Mouse (Mus musculus) adrenal gland, adult 8-10 months (tissue): ENCODE results near the gene Sbno2. TPM values are rescaled to one million over a fixed set of nuclear protein-coding genes. Genes with fewer than 3 reads are reported as not detected.
A peak's percentile ranks its signal among the peaks of the same experiment; 100 is the strongest.

Source experiments
- DNase-seq: peaks from one replicate; pipeline ENCODE4 v3.0.0; 2022
- total RNA-seq, 4 experiments: library from RNA; stranded (reverse); gene quantifications; 2 replicates each; pipeline ENCODE4 v1.2.4; 2022

The Sbno2 gene
- 10 to 100 TPM; 27.4 to 54.8 (median 45.1) TPM for total RNA-seq

DNA sequence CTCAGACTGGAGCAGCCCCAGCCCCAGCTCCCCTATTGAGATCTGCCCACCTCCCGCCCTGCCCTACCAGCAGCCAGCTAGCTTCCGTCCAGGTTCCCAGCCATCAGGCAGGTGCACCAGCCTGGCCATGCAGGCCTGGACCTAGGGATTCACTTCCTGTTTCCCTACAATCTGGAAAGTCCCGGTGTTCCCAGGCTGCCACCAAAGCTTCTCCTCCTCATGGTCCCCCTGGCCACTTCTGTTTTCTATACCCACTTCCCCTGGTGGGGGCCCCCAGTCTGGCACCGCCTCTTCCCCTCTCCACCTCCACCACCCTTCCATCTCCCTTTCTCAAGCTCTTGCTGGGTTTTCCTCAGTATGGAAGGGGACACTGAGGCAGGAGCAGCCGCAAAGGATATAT lies at the start of gene Sbno2:
TSS of gene Sbno2 (minus strand) at position 112 of the 400 bp plus-strand sequence.
- no peak for DNase-seq

DNA sequence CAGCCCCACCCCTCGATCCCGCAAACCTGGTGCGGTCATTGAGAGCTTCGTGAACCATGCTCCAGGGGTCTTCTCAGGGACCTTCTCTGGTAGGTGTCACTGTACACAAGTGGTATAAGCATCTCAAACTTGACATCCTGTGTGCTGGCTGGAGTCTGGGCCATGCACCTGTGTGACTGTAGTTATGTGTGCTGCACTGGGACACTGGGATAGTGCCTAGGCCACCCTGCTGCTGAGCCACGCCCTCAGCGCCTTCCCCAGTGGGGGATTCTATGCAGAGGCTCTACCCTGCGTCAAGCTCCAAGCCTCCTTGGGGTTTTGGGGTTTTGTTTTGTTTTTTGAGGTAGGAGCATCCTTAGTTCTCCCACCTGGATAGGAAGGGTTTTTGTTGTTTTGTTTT lies 49.0 kb upstream of the Sbno2 start:
- no peak for DNase-seq

DNA sequence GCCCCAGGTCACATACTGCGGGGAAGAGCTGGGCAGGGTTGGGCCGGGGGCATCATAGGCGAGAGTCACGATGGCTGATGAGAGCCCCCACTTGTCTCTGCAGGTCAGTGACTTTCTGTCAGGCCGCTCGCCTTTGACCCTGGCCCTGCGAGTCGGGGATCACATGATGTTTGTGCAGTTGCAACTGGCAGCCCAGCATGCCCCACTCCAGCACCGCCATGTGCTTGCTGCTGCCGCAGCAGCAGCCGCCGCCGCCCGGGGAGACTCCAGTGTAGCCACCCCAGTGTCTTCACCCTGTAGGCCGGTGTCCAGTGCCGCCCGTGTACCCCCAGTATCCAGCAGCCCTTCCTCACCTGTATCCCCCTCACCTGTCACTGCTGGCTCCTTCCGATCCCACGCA lies 48.3 kb upstream of the Sbno2 start:
- DNase-seq, result no peak

DNA sequence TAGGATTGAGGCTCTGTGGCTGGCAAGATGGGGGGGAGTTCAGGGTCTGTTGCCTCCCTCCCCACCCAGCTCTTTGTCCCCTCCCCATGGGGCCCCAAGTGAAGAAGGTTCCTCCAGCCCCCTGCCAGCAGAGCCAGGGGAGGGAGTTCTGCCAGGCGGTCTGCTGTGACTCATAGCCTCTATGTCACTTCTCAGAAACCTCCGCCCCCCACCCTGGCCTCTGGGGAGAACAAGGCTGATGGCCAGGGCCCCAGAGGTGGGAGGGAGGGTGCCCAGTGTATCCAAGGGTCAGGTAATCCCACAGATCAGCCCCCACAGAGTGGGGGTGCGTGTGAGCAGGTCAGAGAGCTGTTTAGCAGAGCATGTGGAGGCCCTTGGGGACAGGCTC lies 47.5 kb upstream of the Sbno2 start:
- peak; percentile 83 for DNase-seq

DNA sequence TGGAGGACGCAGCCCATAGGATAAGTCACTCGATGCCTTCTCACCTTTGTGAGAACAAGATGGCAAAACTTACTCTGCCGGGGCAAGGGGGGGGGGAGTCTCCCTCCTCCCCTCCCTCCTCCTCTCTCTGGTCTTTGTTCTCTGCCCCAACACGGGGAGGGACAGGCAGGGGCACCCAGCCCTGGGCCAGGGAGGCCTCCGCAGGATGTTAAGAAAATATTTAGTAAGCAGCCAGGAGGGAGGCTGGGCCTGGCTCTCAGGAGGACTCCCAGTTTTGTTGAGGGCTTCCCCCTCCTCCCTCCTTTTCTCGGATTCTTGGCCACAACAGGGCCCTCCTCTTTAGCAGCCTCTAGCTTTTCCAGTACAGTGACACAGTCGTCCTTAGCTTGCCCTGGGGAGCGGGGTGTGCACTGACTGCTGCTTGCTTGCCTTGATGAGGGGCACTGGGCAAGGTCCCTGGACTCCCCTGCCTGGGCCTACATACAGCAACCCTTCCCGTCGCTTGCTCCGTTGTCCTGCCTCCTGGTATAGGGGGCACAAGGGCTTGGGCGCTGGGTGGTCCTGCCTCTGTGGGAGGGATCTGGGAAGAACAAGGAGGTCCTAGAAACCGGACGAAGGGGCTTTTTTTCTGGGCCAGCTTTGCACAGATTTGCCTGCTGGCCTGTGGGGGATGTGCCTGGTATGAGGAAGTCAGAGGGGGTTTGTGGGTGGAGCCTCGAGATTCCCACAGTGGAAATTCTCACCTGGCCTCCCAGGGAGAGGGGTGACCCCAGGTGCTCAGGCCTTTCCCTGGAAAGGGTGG lies 46.9 kb upstream of the Sbno2 start:
- DNase-seq, result no peak

DNA sequence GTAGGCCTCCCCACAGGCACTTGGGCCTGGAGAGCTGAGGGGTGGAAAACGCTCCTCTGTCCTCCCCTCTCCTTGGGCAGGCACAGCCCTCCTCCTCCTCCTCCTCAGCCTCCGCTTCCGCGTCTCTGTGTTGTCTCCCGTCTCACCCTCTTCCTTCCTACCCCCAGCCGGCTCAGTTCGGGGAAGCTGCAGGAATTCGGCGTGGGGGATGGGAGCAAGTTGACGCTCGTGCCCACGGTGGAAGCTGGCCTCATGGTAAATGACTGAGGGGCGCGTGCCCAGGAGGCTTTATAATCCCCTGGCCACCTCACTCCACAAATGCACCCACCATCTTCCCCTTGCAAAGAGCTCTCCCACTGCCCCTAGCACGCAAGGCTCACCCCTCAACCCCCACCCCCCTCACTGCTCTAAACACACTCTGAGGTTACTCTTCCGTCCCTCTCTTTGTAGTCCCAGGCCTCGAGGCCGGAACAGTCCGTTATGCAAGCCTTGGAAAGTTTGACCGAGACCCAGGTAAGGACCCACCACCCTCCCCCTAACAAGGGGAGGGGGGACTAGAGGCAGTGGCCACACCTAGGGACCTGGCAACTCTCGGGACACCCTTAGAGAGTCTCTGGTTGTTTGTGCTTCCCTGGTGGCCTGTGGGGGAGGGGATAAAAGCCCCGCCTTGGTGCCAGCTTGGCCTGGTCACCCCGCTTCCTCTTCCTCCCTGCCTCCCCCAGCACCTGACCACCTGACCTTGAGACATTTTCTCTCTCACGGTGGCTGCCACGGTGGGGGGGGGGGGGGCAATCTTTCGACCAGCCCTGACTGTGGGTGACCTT lies 46.1 kb upstream of the Sbno2 start:
- no peak for DNase-seq

DNA sequence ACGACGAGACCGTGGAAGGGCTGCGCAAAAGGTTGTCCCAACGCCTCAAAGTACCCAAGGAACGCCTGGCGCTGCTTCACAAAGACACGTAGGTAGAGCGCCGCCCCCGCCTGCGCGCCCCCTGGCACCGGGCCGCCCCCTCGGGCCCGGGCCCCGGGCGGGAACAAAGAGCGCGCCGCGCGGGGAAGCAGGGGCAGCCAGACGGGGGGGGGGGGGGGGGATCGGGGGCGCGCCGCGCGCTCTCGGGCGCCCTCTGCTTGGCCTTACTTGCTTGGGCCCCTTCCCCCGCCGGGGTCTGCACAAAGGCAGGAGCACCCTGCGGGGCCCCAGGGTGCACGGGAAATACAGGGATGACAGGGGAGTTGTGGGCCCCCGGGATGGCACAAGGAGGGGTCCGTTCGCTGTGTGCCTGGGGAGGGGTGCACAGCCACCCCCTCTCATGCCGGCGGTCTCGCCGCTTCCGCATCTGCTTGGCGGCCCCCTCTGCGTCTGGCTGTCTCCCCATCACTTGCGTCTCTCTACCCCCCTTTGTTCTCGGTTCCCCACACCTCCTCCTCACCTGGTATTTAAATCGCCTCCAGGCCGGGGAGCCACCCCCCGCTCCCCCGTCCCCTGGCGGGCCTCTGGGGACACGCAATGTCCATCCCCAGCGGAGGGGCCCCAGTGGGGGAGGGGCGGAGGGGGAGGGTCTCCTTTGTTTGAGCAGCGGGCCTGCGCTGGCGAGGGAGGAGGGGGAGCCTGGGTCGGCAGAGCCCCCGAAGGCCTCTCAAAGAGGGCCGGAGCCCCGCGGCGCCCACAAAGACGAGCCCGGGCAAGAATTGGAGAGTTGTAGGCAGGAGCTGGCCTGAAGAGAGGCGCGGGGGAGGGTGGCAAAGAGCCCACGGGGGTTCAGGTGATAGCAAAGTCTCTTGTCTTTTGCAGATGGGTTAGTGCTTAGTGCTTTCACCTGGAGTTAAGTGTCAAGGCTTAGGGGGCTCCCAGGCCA lies 45.1 kb upstream of the Sbno2 start:
- DNase-seq, result no peak

DNA sequence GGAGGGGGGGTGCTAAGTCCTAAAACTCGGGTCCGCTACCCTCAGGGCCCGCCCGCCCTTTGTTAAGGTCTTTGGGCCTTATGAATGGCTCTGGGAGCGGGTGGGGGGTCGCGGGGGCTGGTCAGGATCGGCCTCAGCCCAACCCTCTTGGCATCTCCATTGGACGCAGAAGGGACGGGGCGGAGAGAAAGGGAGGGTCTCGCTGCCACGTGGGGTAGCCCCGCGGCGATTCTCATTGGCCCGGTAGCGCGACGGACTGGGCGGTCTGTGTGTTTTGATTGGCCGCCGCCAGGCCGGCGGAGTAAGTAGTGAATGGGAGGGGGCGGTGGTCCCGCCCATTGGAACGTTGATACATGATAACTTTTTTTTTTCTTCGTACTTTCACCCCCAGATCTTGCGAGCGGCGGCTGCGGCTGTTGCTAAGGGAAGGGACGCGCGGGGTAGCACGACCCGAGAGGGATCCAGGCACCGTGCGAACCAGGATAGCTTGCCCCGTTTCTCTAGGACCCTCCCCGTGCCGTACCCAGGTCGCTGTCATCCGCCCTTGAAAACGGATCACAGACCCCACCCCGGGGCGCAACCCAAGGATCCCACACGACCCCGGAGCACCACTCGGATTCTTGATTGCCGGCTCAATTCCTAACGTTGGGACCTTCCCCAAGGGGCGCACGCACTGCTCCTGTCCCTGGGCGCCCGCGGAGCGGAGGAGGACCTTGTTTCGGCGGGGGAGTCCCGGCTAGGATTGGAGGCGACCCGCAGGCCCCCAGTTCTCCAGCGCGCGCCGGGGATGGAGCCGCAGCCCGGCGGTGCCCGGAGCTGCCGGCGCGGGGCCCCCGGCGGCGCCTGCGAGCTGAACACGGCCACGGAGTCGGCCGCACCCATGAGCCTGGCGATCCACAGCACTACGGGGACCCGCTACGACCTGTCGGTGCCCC lies 44.2 kb upstream of the Sbno2 start:
- peak; percentile 98 for DNase-seq

DNA sequence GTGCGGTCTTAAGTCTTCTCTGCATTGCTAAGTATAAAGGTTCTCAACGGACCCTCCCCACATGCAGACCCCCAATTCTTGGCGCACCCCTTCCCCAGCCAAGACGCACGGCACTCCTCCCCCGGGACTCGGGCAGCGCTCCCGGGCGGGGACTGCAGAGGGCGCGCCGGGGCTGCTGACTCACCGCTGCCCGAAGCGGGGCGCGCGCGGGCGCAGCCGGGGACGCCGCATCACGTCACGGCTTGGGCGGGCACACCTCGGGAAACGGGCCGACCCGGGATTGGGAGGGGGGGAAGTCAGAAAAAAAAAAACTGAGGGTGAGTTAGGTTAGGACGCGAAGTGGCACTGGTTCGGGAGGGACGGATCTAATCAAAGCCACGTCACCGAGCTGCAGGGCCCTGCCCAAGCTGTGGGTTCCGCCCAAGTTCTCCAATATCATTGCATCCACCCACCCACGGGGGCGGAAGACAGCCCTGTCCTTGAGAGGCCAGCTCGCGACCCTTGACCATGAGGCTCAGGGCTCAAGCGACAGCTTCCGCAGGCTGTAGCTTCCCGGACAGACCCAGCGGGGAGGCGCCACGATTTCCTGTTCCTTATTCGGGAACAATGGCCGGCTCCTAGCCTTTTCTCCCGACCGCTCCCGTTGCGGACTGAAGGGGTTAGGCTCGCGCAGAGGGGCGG lies 43.4 kb upstream of the Sbno2 start:
- peak; percentile 94 for DNase-seq

DNA sequence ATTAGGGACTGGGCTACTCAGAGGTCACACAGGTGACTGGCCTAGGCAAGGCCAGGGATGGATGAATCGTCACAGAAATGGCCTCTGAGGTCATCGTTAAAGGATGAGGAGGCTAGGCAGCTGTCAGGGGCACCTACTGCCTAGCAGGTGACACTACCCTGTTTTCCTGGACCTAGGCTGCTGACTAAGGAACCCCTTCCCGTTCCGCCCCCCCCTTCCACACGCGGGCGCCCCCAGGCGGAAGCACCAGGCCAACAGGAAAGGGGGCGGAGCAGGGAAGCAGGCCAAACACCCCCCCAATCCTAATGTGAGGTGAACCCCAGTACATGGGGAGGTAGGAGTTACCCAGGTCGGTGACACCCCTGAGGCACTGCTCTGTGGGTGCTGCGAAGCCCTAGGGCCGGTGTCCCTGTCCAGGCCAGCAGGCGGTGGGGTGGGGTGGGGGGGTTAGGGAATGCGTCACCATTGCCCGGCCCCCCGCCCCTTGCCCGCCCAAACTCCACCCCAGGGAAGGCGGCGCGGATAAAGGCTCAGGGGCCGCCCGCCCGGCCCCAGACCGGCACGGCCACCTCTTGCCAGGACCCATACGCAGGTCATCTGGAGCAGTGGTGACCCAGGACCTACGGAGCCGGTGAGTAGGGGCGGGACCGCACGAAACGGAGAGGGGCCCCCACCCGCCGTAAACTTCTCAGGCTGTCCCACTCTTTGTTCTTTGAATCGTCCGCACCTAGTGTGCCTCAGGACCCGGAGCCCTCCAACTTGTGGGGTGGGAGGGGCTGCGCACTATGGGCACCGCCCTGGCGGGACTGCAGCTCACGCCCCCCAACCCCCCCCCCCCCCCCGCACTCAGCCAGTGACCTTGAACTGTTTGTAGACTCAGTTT lies 42.6 kb upstream of the Sbno2 start, which contains the start of gene Midn:
TSS of gene Midn (plus strand) at position 554 of the 883 bp plus-strand sequence.
- peak; percentile 86 for DNase-seq

DNA sequence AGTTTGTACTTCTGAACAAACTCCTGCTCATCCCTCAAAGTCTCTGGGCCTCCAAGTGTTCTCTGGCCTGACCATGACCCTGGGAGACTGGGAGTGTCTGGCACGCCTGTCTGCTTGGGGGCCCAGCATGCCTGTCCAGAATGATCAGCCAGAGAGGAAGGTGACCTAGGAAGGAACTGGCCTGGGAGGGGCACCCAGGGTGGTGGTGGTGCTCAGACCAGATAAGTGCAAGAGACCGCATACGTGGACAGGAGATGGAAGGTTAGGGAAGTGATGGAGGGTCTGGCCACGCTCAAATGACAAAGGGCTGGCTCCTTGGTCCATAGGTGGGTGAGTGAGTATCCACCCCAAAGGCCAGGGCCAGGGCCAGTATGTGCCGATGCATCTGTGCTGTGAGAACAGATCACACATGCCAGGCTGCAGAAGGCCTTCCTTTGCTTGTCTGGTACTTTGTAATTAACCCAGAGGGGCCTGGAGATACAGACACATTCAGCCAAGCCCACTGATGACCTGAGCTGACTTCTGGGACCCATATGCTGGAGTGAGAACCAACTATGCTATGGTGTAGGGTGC lies 41.9 kb upstream of the Sbno2 start:
- DNase-seq, result no peak

DNA sequence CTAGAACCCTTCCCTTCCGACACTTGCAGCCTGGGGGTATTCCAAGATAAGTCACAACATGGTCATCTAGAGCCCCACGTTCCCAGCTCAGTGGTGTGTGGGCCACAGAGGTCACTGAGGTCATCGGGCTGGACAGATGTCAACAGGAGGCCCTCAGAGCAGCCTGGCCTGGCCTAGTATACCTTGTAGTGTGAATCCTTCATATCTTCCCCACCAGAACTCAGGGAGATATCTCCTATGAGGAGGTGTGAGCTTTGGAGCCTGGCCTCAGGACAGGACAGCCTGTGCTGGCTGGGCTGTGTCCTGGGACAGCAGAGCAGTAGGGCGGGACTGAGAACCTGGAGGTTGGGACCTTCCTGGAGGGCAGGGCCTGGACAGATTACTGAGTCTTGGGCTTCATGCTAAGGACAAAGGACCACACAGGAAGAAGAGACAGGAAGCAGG lies 41.2 kb upstream of the Sbno2 start:
- no peak for DNase-seq

DNA sequence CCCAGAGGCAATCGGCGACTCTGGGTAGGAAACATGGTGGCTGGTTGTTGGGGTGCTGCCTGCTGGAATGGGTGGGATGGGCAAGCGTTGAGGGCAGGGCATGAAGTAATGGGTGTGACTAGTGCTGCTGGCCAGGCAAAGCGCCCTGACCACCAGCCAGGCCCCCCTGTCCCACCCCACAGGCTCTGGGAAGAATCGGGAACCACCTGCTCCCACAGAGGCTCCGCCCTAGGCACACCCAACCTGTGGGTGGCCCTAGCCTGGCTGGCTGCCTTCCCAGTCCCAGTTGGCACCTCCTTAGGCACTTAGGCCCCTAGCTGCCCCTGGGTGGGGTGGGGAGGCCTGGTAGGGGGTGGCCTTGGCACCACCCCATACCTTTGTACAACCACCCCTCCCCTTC lies 40.5 kb upstream of the Sbno2 start:
- DNase-seq, result no peak

DNA sequence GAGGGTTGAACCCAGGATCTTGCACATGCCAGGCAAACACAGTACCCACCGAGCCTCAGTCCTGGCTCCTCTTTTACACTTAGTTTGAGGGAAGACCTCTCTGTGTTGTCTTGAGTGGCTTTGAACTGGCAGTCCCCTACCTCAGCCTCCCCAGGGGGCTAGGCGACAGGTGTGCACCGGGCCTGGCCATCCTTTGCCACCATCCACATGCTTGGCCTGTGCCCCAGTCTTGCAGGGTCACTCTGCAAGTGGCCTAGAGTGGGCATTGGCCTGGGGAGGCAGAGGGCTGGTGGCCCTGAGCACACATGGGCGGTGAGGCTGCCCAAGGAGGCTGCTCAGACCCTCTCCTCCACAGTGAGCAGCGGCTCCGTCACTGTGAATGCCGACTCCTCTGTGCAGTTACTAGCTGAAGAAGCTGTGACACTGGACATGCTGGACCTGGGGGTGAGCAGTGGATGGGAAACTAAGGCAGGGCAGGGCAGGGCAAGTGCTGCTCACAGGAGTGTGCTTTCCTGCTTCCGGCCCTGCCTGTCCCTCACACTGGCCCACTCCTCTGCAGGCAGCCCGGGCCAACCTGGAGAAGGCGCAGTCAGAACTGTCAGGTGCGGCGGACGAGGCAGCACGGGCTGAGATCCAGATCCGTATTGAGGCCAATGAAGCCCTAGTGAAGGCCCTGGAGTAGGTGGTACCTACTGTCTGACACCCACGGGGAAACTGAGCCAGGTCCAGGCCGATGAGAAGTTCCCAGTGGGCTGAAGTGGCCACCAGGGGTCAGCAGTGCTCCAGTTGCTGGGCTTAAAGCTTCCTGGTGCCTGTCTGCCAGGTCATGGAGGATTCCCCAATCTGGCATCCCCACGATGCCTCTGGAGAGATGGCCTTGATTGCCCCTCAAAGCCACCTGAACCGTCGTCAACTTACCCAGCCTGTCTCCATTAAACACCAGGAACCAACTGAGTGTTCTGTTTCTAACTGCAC lies 39.8 kb upstream of the Sbno2 start:
- DNase-seq, result no peak

DNA sequence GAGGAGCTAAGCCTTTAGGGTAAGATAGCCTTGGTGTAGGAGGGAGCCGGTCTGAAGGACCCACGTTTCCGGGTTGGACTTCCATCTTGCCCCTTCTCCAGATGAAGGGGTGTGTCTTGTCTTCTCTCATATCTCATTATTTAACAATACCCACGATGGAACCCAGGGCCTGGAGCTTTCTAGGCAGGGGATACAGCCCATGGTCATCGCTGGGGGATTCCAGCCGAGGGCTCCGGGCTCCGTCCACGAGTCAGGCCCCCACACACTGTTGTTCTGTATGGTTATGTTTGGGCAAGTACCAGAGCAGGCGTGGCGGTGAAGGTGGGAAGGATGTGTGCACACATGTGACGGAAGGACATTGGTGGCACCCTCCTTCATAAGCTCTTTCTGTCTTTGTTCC lies 38.8 kb upstream of the Sbno2 start:
- DNase-seq, result no peak

DNA sequence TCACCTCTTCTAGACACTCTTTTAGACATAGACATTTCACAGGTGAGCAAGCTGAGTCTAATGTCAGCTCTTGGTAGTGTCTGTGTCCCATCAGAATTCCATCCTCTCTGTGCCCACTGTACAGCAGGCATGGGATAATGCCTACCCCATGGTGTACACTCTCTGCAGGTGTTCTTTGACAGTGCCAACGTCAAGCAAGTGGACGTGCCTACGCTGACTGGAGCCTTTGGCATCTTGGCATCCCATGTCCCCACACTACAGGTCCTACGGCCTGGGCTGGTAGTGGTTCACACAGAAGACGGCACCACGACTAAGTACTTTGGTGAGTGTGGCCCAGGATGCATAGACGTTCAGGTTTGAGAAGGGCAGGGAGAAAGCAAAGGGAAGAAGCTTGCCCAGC lies 38.3 kb upstream of the Sbno2 start:
- DNase-seq, result no peak

DNA sequence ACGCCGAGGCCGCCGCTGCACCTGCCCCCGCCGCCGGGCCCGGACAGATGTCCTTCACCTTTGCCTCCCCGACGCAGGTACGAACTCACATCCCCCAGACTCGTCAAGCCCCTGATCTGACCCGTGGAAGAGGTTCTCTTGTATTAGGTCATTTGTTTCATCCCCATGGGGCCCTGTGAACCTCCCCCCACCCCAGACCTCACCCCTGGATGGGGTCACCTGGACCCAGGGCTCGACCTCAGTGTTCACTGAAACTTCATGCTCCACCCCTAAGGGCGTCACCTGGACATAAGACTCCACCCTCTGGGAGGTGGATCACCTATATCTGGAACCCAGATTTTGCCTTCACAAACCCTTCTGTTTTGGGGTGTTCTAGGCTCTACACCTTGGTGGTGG lies 37.2 kb upstream of the Sbno2 start:
- DNase-seq, result no peak
